Mouse (Mus musculus): ENCODE results near the gene Angpt4.

Angpt4 gene

GRCm38 (mm10) chr2:151915111-151915510 is 4.1 kb downstream of the Angpt4 start:
- no peak for DNase-seq (ENCODE audit: low read depth, low spot score)

- peak; percentile 71 for DNase-seq (ENCODE audit: low read depth, low spot score)
Observed at GRCm38 (mm10) chr2:151916061-151916831, 5.2 kb downstream of the Angpt4 start.

GRCm38 (mm10) chr2:151919140-151919539 is 8.1 kb downstream of the Angpt4 start:
- no peak for DNase-seq (ENCODE audit: low read depth, low spot score)

DNA sequence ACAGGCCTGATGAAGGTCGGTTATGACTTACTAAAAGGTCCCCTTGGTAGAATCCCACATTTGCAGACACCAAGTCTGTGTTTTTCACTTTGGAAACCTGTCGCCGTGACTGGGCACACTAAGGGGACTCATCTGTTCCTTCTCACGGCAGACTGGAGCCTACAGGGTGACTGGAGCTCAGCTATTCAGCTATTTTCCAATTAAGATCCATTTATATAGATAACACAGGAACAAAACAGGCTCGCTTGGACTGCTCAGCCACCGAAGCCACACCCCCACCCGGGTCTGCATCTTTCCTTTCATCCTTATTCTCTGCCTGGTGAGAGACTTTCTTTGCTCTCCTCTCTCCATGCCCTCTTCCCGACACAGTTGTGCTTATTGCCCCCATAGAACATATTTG is 10.1 kb downstream of the Angpt4 start:
- DNase-seq (ENCODE audit: low read depth, low spot score): no peak

DNA sequence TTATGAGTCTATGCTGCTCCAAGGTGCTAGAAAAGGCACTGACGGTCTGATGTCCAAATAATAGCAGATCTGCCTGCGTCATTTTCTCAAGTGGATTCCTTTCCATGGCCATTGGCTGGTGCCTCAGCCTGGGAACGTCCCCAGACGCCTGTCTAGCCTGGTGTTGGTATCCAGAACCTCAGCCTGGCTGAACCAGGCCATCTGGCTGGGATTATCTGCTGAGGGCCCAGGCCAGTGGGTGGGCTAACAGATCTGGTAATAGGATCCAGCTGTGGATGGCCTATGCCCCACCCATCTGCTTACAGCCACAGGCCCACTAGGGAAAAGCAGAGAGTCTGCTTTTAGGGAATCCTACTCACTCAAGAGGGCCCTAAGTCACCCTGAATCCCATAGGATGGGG is 10.6 kb downstream of the Angpt4 start:
- peak; percentile 67 for DNase-seq (ENCODE audit: low read depth, low spot score)

- no peak for DNase-seq (ENCODE audit: low read depth, low spot score)
Observed at GRCm38 (mm10) chr2:151924276-151924675, 13.3 kb downstream of the Angpt4 start.

DNA sequence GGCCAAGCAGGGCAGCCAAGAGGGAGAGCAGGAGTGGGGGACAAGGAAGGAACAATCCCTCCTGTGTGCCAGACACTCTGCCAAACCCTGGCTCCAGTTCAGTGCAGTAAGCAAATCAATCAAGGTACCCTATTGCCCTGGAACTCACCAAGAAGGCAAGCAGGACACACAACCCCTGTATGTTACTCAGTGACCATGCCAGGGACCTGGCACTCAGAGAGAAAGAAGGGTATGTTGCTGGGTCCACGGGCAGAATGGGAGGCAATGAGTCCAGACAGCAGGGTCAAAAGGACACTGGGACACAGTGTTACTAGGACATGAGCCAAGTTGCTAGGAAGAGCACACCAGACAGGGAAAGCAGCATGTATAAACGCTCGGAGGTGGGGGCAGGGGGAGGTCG is 14.7 kb downstream of the Angpt4 start:
- no peak for DNase-seq (ENCODE audit: low read depth, low spot score)

DNA sequence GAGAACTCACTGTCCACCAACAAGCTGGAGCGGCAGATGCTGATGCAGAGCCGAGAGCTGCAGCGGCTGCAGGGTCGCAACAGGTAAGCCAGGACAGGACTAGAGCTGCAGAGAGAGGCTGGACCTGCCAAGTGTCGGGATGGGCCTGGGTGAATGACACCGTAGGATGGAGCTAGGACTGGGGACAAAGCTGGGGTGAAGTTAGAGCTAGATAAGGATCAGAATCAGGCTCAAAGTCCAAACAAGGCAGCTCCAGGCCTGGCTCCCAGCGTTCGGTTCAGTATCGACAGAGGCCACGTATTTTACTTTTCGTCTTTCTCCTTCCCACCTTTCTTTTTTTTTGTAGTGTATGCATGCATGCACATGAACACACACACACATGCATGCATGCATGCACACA is 16.1 kb downstream of the Angpt4 start:
- no peak for DNase-seq (ENCODE audit: low read depth, low spot score)

- peak; percentile 58 for DNase-seq (ENCODE audit: low read depth, low spot score)
Observed at GRCm38 (mm10) chr2:151930389-151931074, 19.5 kb downstream of the Angpt4 start.

- peak; percentile 85 for DNase-seq (ENCODE audit: low read depth, low spot score)
Observed at GRCm38 (mm10) chr2:151937893-151938292, 26.9 kb downstream of the Angpt4 start.

- peak; percentile 53 for DNase-seq (ENCODE audit: low read depth, low spot score)
Observed at GRCm38 (mm10) chr2:151938780-151939200, 27.8 kb downstream of the Angpt4 start.

DNA sequence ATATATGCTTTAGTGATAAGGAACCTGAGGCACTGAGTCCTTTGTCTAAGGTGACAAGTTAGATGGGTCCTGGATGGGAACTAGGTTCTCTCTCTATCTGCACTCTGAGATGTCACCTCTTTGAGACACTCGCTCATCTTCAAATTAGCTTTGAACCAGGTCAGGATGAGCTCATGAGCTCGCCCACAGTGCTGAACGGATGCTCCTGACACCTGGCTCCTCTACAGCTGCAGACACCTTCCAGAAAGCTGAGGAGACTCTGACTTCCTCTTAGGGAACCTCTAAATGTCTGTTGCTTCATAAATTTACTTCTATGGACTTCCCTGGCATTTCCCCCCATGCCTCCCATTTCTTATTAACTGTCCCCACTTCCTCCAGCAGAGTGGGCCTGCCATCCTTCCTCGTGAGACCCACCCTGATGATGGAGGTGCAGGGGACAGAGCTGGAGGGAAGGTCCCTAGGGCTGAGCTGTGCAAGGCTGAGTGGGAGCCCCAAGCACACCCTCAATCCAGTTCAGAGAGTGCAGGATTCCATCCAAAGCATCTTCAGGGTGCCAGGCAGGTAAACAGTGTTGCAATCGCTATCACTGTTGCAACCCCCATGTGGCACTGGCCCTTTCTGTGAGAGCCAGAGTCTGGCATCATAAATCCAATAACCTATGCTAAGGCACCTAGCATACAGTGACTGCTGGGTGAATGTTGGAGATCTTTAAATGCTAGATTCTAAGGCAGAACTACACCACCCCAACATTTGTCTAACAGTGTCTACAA is 28.8 kb downstream of the Angpt4 start:
- DNase-seq (ENCODE audit: low read depth, low spot score): no peak

DNA sequence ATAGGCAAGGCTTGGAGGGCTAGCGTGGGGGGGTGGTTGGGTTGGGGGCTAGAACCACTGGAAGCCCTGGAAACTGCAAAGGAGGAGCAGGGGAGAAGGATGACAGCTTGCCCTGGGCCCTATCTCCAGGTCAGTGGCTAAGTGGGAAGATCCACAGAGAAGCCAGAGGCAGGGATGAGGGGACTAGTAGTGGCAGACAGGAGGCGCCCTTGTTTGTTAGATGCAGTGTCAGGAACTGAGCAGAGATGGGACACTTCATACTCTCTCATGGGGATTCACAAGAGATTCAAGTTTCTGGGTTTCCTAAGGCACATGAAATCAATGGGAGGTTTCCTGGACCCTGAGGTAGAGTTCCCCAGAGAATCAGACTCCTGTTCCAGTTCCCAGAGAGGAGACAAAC is 30.3 kb downstream of the Angpt4 start:
- no peak for DNase-seq (ENCODE audit: low read depth, low spot score)

DNA sequence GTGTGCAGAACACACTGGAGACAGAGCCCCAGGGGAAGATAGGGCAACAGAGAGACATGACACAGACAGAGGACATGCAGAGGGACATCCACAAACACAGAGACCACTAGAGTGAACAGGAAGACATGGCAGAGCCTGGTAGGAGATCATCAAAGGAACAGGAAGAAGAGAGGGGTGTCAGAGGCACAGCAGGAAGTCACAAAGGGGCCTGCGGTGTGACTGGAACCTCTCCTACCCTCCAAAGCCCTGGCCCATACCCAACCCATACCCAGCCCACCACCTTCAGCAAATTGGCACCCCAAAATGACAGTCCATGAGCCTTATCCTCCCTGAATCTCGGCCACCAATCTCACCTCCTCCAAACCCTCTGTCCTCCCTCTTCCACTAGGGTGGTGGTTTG is 33.1 kb downstream of the Angpt4 start:
- DNase-seq (ENCODE audit: low read depth, low spot score): no peak

DNA sequence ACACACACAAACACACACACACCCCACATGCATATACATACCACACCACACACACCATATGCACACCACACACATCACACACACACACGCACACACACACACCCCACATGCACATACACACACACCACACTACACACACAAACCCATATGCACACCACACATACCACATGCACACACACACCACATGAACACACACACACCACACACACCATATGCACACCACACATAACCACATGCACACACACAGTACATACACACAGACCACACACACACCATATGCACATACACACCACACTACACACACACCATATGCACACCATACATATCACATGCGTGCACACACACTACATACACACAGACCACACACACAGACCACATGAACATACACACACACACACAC is 36.6 kb downstream of the Angpt4 start:
- DNase-seq (ENCODE audit: low read depth, low spot score): no peak

DNA sequence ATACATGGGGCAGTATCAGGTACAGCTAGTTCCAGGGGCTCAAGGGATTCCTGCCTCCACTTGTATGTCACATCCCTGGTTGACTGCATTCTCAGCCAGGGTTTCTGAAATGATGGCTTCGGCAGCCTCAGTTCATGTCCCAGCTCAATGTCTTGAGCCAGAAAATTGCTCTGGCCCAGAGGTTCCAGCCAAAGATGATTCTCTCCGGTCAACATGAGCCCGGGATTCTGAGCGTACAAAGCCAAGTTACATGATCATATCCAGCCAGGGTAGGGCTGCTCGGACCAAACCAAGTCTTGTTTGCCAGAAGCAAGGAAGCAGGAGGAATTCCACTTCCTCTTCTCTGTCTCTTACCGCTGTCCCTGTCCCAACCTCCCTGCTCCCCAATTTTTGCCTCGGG is 37.3 kb downstream of the Angpt4 start:
- peak; percentile 66 for DNase-seq (ENCODE audit: low read depth, low spot score)

- no peak for DNase-seq (ENCODE audit: low read depth, low spot score)
Observed at GRCm38 (mm10) chr2:151949082-151949774, 38.2 kb downstream of the Angpt4 start.

GRCm38 (mm10) chr2:151953665-151954064 is 42.7 kb downstream of the Angpt4 start:
- DNase-seq (ENCODE audit: low read depth, low spot score): no peak

DNA sequence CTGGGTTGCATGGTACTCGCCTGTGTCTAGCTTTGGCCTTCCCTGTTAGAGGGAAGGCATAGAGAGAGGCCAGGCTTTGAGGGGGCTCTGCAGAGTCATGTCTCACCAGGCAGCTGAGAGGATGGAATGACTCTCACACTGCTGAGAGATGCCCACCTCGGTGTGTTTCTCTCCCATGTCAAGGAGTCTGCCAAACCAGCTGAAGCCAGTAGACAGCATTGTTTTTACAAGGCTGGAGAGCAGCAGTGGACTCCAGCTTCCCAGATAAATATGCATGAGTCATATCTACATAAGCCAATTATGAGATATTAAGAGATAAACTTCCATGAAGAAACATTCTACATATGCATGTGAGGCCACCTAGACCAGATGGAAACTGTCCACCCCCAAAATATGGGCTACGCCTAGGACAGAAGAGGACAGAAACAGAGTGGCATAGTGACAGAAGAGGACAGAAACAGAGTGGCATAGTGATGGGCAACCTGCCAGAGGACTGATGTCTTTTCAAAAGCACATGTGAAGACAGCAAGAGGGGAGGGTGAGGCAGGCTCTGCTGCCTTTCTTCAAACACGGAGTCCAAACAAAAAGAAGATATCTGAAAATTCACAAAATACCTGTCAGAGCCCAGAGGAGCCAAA is 45.6 kb downstream of the Angpt4 start:
- no peak for DNase-seq (ENCODE audit: low read depth, low spot score)

- no peak for DNase-seq (ENCODE audit: low read depth, low spot score)
Observed at GRCm38 (mm10) chr2:151959274-151959673, 48.3 kb downstream of the Angpt4 start.

All from skeletal muscle tissue, adult 2 months (tissue).